Comparison of ENCODE assay signal across 21 mouse cellular contexts in the genomic region with DNA sequence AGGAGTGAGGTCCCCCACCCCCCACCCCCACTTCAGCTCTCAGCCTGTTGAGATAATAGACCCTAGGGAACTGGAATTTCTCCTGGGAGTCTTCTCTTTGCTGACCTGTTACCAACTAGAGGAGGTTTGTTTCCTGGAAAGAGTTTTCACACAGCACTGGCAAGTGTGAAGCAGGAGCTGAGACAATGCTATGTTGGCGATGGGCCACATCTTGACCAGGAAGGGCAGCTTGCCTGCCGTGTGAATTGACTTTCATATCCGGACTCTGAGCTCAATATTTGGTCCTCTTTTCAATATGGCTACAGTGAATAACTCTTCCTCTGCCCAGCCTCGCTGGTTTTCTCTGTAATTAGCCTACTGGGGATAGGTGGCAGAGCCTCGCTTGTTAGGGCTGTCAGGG. TPM values are rescaled to one million over a fixed set of nuclear protein-coding genes. Genes with fewer than 3 reads are reported as not detected.
A peak's percentile ranks its signal among the peaks of the same experiment; 100 is the strongest.
DNase-seq lines count a peak whose midpoint lies in the region; ATAC-seq and TF ChIP-seq lines count a peak whose summit lies in the region.
"Had no signal": no experiment of that assay in that cellular context is flagged by ENCODE, and none has a peak within 500 bp of the region (broad histone marks: within the 10 kb centered on the region; RNA-seq: fewer than 3 reads in every experiment).

No protein-coding gene starts in this region.

- H3K9me3 ChIP-seq in lung, embryonic 14.5 days (ENCODE audit: low read depth, low read length) = peaks cover 4% of the 10 kb centered on the region; the same call in 1 of the 2 replicates
- H3K9me3 ChIP-seq: forebrain, embryonic 13.5 days; heart, embryonic 10.5 days; heart, embryonic 15.5 days; hindbrain, embryonic 13.5 days had no signal

- no peaks in the 10 kb centered on the region for H3K36me3 ChIP-seq in lung, embryonic 14.5 days (ENCODE audit: insufficient read depth)
- no peaks in the 10 kb centered on the region for H3K36me3 ChIP-seq in myocyte (ENCODE audit: control insufficient read depth, insufficient read depth)
- H3K36me3 ChIP-seq in thymus, adult 2 months (ENCODE audit: control insufficient read depth, insufficient read depth, low read length) = no peaks in the 10 kb centered on the region
- H3K36me3 ChIP-seq: heart, embryonic 10.5 days; heart, embryonic 15.5 days; hindbrain, embryonic 13.5 days had no signal

- no peak overlapping the region for H3K4me3 ChIP-seq in lung, embryonic 14.5 days (ENCODE audit: low read depth, low read length)
- no peak overlapping the region for H3K4me3 ChIP-seq in myocyte
- H3K4me3 ChIP-seq in thymus, adult 2 months (ENCODE audit: control insufficient read depth, insufficient read depth, low read length) = no peak overlapping the region
- H3K4me3 ChIP-seq: embryonic facial prominence, embryonic 10.5 days; forebrain, embryonic 13.5 days; heart, embryonic 10.5 days; heart, embryonic 15.5 days; hindbrain, embryonic 13.5 days had no signal

- H3K9ac ChIP-seq in lung, embryonic 14.5 days = no peak overlapping the region
- H3K9ac ChIP-seq: forebrain, embryonic 13.5 days; heart, embryonic 15.5 days; hindbrain, embryonic 13.5 days had no signal

- no peak overlapping the region for H3K4me2 ChIP-seq in lung, embryonic 14.5 days
- H3K4me2 ChIP-seq in myocyte (ENCODE audit: low read depth) = peak overlapping the region; percentile 28
- H3K4me2 ChIP-seq: forebrain, embryonic 13.5 days; heart, embryonic 15.5 days; hindbrain, embryonic 13.5 days had no signal

- no peaks in the 10 kb centered on the region for H3K4me1 ChIP-seq in lung, embryonic 14.5 days (ENCODE audit: insufficient read depth)
- no peaks in the 10 kb centered on the region for H3K4me1 ChIP-seq in thymus, adult 2 months (replicated peaks; ENCODE audit: control insufficient read depth, insufficient read depth, low read length)
- H3K4me1 ChIP-seq: embryonic facial prominence, embryonic 10.5 days; heart, embryonic 10.5 days; heart, embryonic 15.5 days; hindbrain, embryonic 13.5 days had no signal

- H3K27me3 ChIP-seq in lung, embryonic 14.5 days (ENCODE audit: insufficient read depth, low read length) = no peaks in the 10 kb centered on the region
- H3K27me3 ChIP-seq in myocyte (ENCODE audit: control insufficient read depth, insufficient read depth, insufficient read length) = no peaks in the 10 kb centered on the region
- no peaks in the 10 kb centered on the region for H3K27me3 ChIP-seq in thymus, adult 2 months (ENCODE audit: control insufficient read depth, insufficient read depth, low read length)
- H3K27me3 ChIP-seq: forebrain, embryonic 13.5 days; heart, embryonic 15.5 days; hindbrain, embryonic 13.5 days; Patski had no signal

- ATAC-seq in lung, embryonic 14.5 days (ENCODE audit: insufficient read depth) = no peak
- ATAC-seq: activated CD4-positive, CD25-positive, alpha-beta regulatory T cell, adult 4 months; forebrain, embryonic 13.5 days had no signal

- 67% methylated on average over 5 of the region's 5 CpGs for WGBS in lung, embryonic 14.5 days
- WGBS in thymus, adult 2 months = 89% methylated on average over 5 of the region's 5 CpGs

- H3K79me2 ChIP-seq in myocyte (ENCODE audit: control insufficient read depth, insufficient read depth) = no peaks in the 10 kb centered on the region

- TF ChIP-seq CTCF in lung, embryonic 14.5 days (IDR thresholded peaks at IDR 0.05; ENCODE audit: low read depth) = no peak
- TF ChIP-seq CTCF in thymus, adult 2 months (IDR thresholded peaks at IDR 0.05; ENCODE audit: borderline replicate concordance, control insufficient read depth, extremely low read depth, insufficient read depth, low read length, poor library complexity) = no peak

- no peak overlapping the region for H3K27ac ChIP-seq in lung, embryonic 14.5 days (ENCODE audit: low read depth)
- no peak overlapping the region for H3K27ac ChIP-seq in thymus, adult 2 months (ENCODE audit: control insufficient read depth, insufficient read depth, low read length)
- H3K27ac ChIP-seq: embryonic facial prominence, embryonic 10.5 days; forebrain, embryonic 13.5 days; heart, embryonic 10.5 days; heart, embryonic 15.5 days; hindbrain, embryonic 13.5 days had no signal

- DNase-seq in kidney, postnatal 25 days = peak; percentile 29 to 59
- no peak for DNase-seq in kidney, postnatal 10 days
- DNase-seq in lung, embryonic 14.5 days = peak; percentile 23
- DNase-seq in lung, postnatal 36 days = no peak
- DNase-seq in NIH3T3 (ENCODE audit: low read depth) = peak; percentile 20
- DNase-seq in thymus, adult 2 months = no peak
- no peak for DNase-seq in ovary, postnatal 14 days (ENCODE audit: low spot score)
- DNase-seq: adrenal gland, postnatal 25 days; cerebellum, adult 2 months; cerebellum, postnatal 10 days; gastrocnemius, postnatal 36 days; heart, adult 18-20 months; heart, postnatal 14 days had no signal

- TF ChIP-seq POLR2A in myocyte (IDR thresholded peaks at IDR 0.05; ENCODE audit: insufficient read length, low read depth) = no peak
- no peak for TF ChIP-seq POLR2A in thymus, adult 2 months (IDR thresholded peaks at IDR 0.05; ENCODE audit: control insufficient read depth, extremely low read depth, insufficient read depth, low read length, poor library complexity)

- H3ac ChIP-seq in myocyte (ENCODE audit: control insufficient read depth, insufficient read length) = no peak overlapping the region

TF ChIP-seq in myocyte, 11 proteins besides CTCF, POLR2A, EP300 and RAD21:
- TF ChIP-seq MAX (IDR thresholded peaks at IDR 0.05; ENCODE audit: low read depth) (no peak), TCF3 (IDR thresholded peaks at IDR 0.05; ENCODE audit: insufficient read length, low read depth) (no peak), CEBPB (IDR thresholded peaks at IDR 0.05; ENCODE audit: insufficient read depth, poor library complexity, severe bottlenecking) (no peak), REST (IDR thresholded peaks at IDR 0.05; ENCODE audit: insufficient read depth, insufficient read length) (no peak)

RNA-seq across cellular contexts. Expression of gene Leprot, which starts 21.6 kb away (rescaled TPM):
- 87.9 and 88.4 TPM in 2 replicates for polyA plus RNA-seq in lung, embryonic 14.5 days (2014; fragmentation: Nextera tagmentation; extraction: Ambion mirVana)
- polyA plus RNA-seq in myocyte (2012; fragmentation: generic; extraction: Trizol) = 43.1 TPM
- 35.5 and 43.1 TPM in 2 replicates for polyA plus RNA-seq in thymus, adult 2 months (2012; rRNA removed)

RNA-seq across cellular contexts. Expression of gene Lepr, which starts 48.0 kb away (rescaled TPM):
- polyA plus RNA-seq in lung, embryonic 14.5 days (2014; fragmentation: Nextera tagmentation; extraction: Ambion mirVana) = 7.3 and 9.2 TPM in 2 replicates
- 0.25 TPM for polyA plus RNA-seq in myocyte (2012; fragmentation: generic; extraction: Trizol)
- 0.24 and 3.6 TPM in 2 replicates for polyA plus RNA-seq in thymus, adult 2 months (2012; rRNA removed)

Comparison
In these comparisons a context has a peak if more than half of its experiments do, and no peak if none do; other contexts are left out.
1. DNase-seq: peak in kidney, postnatal 25 days (2 of 2), lung, embryonic 14.5 days (single experiment) and NIH3T3 (single experiment); none in kidney, postnatal 10 days (single experiment), lung, postnatal 36 days (single experiment), thymus, adult 2 months (single experiment) and ovary, postnatal 14 days (single experiment).